Mouse (Mus musculus) heart, adult 8-10 months (tissue): ENCODE measurements at regions not wholly inside any gene's neighbourhood (a gene's known extent, or its start where the extent isn't known, plus 50 kb on each side); places are given as distances from the start of the nearest gene placed in this dataset.
"Not testable (repeated sequence)": the region's sequence is repeated elsewhere in the genome, so short reads cannot be mapped to it uniquely, and the experiment has no call there.

Experiments used
- DNase-seq: peaks from one replicate; pipeline ENCODE4 v3.0.0; 2022; ENCODE audit warnings: low spot score

- DNase-seq, result not testable (repeated sequence)
Observed at GRCm38 (mm10) chr13:3035291-3035690, 502.6 kb upstream of the Gdi2 start.

GRCm38 (mm10) chr13:3037010-3037409 is 500.9 kb upstream of the Gdi2 start:
- DNase-seq, result not testable (repeated sequence)

- DNase-seq, result not testable (repeated sequence)
Observed at GRCm38 (mm10) chr13:3046381-3047105, 491.3 kb upstream of the Gdi2 start.

GRCm38 (mm10) chr13:3083480-3083879 is 454.4 kb upstream of the Gdi2 start:
- DNase-seq, result peak; percentile 2

DNA sequence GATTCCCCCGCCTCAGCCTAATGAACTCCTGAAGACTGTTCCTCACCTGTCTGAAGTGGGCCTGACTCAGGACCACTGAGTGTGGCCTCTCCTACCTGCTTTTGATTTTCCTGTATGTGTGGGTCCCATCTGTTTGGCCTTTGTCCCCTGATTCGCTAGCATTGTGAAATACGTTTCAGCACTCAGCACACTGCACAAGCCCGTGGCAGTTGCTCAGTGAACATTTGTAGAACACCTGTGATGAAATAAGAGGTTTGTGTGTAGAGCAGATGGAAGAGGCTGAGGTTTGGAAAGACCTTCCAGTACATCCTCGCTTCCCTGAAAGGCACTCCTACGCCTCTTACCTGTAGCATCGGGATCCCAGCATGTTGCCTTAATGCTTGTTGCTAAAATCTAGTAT is 447.9 kb upstream of the Gdi2 start:
- not testable (repeated sequence) for DNase-seq

GRCm38 (mm10) chr13:3106543-3106942 is 431.3 kb upstream of the Gdi2 start:
- DNase-seq, result not testable (repeated sequence)

DNA sequence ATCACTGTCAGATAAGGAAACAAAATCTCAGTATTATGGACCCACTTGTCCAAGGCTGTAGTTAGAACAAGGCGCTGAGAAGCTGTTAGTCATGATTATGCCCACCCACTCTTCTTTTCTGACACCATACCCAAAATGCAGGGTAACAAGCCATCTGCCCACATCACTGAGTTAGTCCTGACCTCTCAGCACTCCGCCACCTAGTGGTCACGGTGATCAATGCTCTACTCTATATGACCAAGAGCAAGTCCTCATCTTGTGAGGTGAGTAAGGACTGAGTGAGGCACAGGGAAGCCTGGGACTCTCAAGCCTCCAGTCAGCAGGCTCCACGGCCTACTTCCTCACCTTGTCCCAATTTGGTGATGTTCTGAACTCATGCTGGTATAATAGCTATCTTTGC is 409.7 kb upstream of the Gdi2 start:
- DNase-seq, result not testable (repeated sequence)

DNA sequence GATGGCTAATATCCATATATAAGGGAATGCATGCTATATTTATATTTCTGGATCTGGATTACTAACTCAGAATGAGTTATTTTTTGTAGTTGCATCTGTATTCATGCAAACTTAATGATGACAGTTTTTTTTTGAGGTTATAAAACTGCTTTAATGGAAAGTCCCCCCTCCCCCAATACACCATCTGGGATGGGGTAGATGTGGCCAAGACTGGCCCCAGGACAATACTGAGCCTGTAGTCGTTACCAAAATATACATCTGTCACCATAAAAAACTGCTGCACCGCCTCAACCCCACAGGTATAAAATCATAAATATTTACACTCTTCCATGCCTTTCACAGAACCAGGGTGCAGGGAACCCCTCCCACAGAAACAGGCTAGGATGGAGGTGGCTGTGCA is 400.6 kb upstream of the Gdi2 start:
- not testable (repeated sequence) for DNase-seq

GRCm38 (mm10) chr13:3138698-3139097 is 399.2 kb upstream of the Gdi2 start:
- no peak for DNase-seq

DNA sequence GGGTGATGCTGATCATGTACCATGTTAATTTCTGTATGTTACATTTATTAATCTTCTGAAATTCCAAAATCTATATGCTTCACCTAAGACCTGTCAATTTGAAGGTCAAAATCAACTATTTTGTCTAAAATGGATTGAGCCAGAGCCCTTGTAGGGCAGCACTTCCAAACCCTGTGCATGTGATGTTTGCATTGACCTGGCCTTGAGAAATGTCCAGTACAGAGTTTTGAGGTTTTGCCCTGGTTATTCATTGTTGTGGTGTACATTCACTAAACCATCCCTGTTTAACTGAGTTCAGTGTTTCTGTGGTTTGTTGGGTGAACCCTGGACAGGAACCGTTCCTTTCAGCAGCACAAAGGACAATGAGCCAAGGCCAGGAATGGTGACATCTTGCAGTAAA is 392.4 kb upstream of the Gdi2 start:
- not testable (repeated sequence) for DNase-seq
